Mouse (Mus musculus): ENCODE measurements around the gene Wrap53. TPM values are rescaled to one million over a fixed set of nuclear protein-coding genes. Genes with fewer than 3 reads are reported as not detected.

Gene Wrap53
- polyA plus RNA-seq, 1 experiment from 2014 or later = 13.8 TPM

DNA sequence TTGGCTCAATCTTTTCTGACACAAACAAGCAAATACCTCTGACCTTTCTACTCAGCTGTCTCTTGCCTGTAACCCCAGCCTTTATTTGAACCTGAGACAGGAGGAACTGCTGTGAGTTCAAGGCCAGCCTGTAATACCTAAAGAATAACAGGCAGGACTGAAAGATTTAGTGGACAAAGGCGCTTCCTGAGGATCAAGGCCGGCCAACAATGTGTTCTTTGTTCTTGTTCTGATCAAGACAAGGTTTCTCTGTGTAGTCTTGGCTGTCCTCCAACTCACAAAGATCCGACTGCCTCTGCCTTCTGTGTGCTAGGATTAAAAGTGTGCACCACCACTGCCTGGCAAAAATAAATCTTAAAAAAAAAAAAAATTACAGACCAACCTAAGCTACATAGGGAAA is 15.7 kb downstream of the Wrap53 start:
- Histone ChIP-seq H3K36me3 (ENCODE audit: insufficient read depth, low read length) (0 out of 2 replicates have a peak, but pooled peaks cover under 1% of the 10 kb centered on the region), H3K27me3 (replicated peaks; ENCODE audit: insufficient read depth, low read length) (no peaks in the 10 kb centered on the region), H3K4me3 (ENCODE audit: low read depth, low read length) (no peak overlapping the region), H3K4me1 (ENCODE audit: insufficient read depth, low read depth, low read length) (no peaks in the 10 kb centered on the region), H3K4me2 (replicated peaks; ENCODE audit: low read depth, low read length) (no peak overlapping the region), H3K9me3 (ENCODE audit: low read length) (no peaks in the 10 kb centered on the region), H3K27ac (ENCODE audit: low read length) (no peak overlapping the region), H3K9ac (replicated peaks; ENCODE audit: low read depth) (no peak overlapping the region)
- TF ChIP-seq CTCF (IDR thresholded peaks at IDR 0.05) (no peak), EP300 (IDR thresholded peaks at IDR 0.05) (no peak)
- WGBS = 45% methylated on average over 3 of the region's 3 CpGs
- ATAC-seq (no peak), DNase-seq (ENCODE audit: low spot score) (no peak)

DNA sequence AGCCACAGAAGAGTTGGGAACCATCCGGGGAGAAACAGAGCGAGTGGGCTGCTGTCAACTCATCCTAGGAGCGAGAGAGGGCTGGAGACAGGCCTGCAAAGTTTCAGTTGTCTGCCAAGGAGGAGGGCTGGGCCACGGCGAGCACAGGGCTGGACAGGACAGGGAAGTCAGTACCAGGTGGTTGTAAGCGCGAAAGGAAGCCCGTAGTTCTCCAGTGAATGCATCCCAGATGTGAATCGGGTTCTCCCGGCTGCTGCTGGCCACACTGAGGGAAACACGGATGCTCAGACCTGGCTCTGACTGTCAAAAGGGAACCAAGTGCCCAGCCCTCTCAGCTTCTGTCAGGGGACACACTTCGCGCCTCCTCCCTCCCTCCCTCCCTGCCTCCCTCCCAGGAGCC is 16.7 kb downstream of the Wrap53 start:
- no peak for DNase-seq (ENCODE audit: low spot score)
- Histone ChIP-seq H3K27ac (ENCODE audit: low read length) (no peak overlapping the region), H3K9ac (replicated peaks; ENCODE audit: low read depth) (no peak overlapping the region), H3K4me3 (ENCODE audit: low read depth, low read length) (no peak overlapping the region), H3K4me2 (replicated peaks; ENCODE audit: low read depth, low read length) (no peak overlapping the region), H3K27me3 (replicated peaks; ENCODE audit: insufficient read depth, low read length) (no peaks in the 10 kb centered on the region), H3K4me1 (ENCODE audit: insufficient read depth, low read depth, low read length) (no peaks in the 10 kb centered on the region), H3K36me3 (ENCODE audit: insufficient read depth, low read length) (no peaks in the 10 kb centered on the region), H3K9me3 (ENCODE audit: low read length) (no peaks in the 10 kb centered on the region)
- TF ChIP-seq EP300 (IDR thresholded peaks at IDR 0.05) (no peak), CTCF (IDR thresholded peaks at IDR 0.05) (no peak)
- ATAC-seq = no peak
- WGBS = 88% methylated on average over 13 of the region's 13 CpGs

DNA sequence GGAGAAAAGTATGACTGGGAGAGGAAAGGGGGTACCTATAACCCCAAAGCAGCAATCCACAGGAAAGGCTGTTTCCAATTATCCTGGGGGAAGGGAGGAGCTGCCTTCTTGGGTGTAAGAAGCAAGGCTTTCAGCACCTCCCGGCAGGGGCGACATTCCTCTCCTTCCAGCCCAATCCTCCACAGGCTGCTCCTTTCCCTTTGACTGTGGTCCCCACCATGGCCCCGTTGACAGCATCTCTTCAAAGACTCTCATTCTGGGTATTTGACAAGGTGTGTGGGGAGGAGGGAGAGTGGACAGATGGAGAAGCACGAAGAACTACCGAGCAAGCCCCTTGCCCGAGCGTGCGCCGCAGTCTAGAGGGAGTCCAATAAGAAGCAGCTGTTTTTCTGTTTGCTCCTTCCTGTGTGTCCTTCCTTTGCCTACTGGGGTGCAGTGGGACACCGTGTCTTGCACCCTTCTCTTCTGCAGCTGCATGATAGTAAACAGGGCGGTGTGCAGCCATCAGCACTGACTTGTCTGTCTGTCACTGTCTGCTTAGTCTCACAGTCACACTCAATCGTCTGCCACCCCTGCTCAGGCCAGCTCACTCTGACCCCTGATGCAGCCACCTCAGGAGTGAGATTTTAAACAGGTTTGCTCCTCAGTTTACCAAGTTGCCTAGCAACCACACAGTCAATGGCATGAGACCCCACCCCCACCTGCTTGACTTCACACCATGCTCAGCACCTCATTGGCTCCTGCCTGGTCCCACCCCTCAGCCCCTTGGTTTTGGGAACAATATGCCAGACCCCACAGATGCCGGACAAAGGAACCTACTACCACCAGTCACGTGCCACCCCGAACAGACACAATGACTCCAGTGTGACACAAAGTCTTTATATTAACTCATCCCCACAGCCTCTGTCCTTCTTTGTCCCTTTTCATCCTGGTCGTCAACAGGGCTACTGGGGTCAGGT is 18.9 kb downstream of the Wrap53 start:
- Histone ChIP-seq H3K4me1 (ENCODE audit: insufficient read depth, low read depth, low read length) (no peaks in the 10 kb centered on the region), H3K9me3 (ENCODE audit: low read length) (no peaks in the 10 kb centered on the region), H3K27ac (ENCODE audit: low read length) (no peak overlapping the region), H3K4me2 (replicated peaks; ENCODE audit: low read depth, low read length) (no peak overlapping the region), H3K4me3 (ENCODE audit: low read depth, low read length) (no peak overlapping the region), H3K36me3 (ENCODE audit: insufficient read depth, low read length) (no peaks in the 10 kb centered on the region), H3K27me3 (replicated peaks; ENCODE audit: insufficient read depth, low read length) (no peaks in the 10 kb centered on the region), H3K9ac (replicated peaks; ENCODE audit: low read depth) (no peak overlapping the region)
- ATAC-seq (no peak), DNase-seq (ENCODE audit: low spot score) (no peak)
- TF ChIP-seq EP300 (IDR thresholded peaks at IDR 0.05) (no peak), CTCF (IDR thresholded peaks at IDR 0.05) (no peak)
- 61% methylated on average over 15 of the region's 16 CpGs for WGBS

DNA sequence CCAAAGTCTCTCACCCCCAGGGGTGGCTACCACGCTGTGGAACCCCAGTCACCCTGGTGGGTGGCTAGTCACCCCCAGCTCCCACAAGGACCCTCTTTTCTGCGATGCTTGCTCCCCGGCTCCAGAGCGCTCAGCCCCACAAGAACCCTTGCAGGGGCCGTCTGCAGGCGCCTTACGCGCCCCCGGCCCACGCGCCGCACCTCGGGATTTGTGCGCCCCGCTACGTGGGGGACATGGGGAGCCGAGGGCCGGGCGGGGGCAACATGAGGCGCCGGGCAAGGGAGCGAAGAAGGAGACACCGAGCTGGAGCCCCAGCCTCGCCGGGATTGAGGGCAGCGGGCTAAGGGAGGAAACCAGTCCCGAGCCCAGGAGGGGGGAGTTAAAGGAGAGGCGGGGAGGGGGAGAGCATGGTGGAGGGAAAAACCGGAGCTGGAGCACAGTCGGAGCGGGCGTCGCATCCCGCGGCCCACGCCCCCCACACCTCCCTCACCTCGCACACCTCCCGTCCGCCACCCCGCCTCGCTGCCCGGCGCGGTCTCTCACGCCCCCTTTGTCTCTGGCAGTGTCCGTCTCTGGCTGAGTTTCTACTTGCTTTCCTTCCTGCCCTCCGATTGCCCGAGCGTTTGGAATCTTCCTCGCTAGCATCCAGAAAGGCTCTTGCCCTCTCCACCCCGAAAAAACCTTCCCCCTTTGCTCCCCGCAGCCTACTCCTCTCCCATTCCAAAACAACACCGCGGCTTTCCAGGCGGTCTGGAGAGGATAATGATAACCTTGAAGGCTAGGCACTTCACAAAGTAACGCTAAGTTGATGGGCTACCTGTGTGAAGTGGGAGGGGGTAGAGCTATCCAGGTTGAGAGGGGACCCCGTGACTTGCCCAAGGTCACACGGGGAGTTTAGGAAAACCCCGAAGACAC is 19.9 kb downstream of the Wrap53 start, which contains the start of gene Efnb3:
Efnb3 (minus strand) TSS at position 355 of the 915 bp plus-strand sequence.
- TF ChIP-seq CTCF (IDR thresholded peaks at IDR 0.05) (no peak), EP300 (IDR thresholded peaks at IDR 0.05) (no peak)
- peak; percentile 51 for ATAC-seq
- Histone ChIP-seq H3K4me1 (ENCODE audit: insufficient read depth, low read depth, low read length) (no peaks in the 10 kb centered on the region), H3K4me2 (replicated peaks; ENCODE audit: low read depth, low read length) (peak within 1 kb of the TSS; percentile 91), H3K27ac (ENCODE audit: low read length) (no peak within 1 kb of the TSS), H3K4me3 (ENCODE audit: low read depth, low read length) (peak within 1 kb of the TSS; percentile 42), H3K9me3 (ENCODE audit: low read length) (no peaks in the 10 kb centered on the region), H3K36me3 (ENCODE audit: insufficient read depth, low read length) (no peaks in the 10 kb centered on the region), H3K27me3 (replicated peaks; ENCODE audit: insufficient read depth, low read length) (no peaks in the 10 kb centered on the region), H3K9ac (replicated peaks; ENCODE audit: low read depth) (peak within 1 kb of the TSS; percentile 46; the same call in 1 of the 2 replicates)
- WGBS = 2% methylated on average over 58 of the region's 59 CpGs
- peak; percentile 43 for DNase-seq (ENCODE audit: low spot score)

DNA sequence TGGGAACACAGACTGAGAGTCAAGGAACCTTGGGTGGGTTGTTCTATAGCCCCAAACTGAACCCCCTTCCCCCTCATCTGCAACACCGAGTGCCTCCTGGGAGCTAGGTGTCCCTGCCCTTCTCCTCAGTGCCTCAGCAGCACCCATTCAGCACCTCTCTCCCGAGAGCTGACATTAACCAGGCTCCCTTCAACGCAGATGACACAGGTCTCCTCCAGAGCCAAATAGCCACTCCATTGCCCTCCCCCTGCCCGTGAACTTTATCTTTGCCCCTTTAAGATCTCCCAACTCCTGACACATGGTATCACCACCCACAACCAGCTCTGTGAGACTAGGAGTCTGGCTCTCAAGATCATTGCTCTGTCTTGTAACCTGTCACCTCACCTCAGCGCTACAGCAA is 20.9 kb downstream of the Wrap53 start:
- no peak for DNase-seq (ENCODE audit: low spot score)
- Histone ChIP-seq H3K36me3 (ENCODE audit: insufficient read depth, low read length) (no peaks in the 10 kb centered on the region), H3K4me3 (ENCODE audit: low read depth, low read length) (no peak overlapping the region), H3K4me1 (ENCODE audit: insufficient read depth, low read depth, low read length) (no peaks in the 10 kb centered on the region), H3K9me3 (ENCODE audit: low read length) (no peaks in the 10 kb centered on the region), H3K9ac (replicated peaks; ENCODE audit: low read depth) (no peak overlapping the region), H3K27ac (ENCODE audit: low read length) (no peak overlapping the region), H3K27me3 (replicated peaks; ENCODE audit: insufficient read depth, low read length) (no peaks in the 10 kb centered on the region), H3K4me2 (replicated peaks; ENCODE audit: low read depth, low read length) (peak overlapping the region; percentile 91; the same call in 1 of the 2 replicates)
- no peak for TF ChIP-seq CTCF (IDR thresholded peaks at IDR 0.05)
- no peak for TF ChIP-seq EP300 (IDR thresholded peaks at IDR 0.05)
- 17% methylated on average over 5 of the region's 5 CpGs for WGBS
- ATAC-seq = no peak

DNA sequence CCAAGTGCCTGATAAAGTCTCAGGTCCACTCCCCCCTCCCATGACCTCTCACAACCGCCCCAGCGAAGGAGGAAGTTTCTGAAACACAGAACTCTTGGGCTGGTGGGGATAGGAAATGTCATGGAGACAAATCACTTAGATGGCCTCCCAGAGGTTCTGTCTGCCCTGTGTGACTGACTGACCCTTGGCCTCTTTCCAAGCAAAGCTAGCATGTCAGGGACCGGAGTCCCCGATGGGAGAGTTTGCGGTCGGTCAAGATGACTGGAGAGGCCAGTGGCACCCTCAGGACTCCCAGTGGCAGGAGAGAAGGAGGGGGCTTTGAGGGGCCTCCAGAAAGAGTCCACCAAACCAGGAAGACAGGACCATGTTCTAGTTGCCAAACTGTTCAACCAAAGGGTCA is 21.3 kb downstream of the Wrap53 start:
- Histone ChIP-seq H3K9ac (replicated peaks; ENCODE audit: low read depth) (no peak overlapping the region), H3K4me1 (ENCODE audit: insufficient read depth, low read depth, low read length) (no peaks in the 10 kb centered on the region), H3K9me3 (ENCODE audit: low read length) (no peaks in the 10 kb centered on the region), H3K4me2 (replicated peaks; ENCODE audit: low read depth, low read length) (no peak overlapping the region), H3K27ac (ENCODE audit: low read length) (no peak overlapping the region), H3K4me3 (ENCODE audit: low read depth, low read length) (no peak overlapping the region), H3K36me3 (ENCODE audit: insufficient read depth, low read length) (no peaks in the 10 kb centered on the region), H3K27me3 (replicated peaks; ENCODE audit: insufficient read depth, low read length) (no peaks in the 10 kb centered on the region)
- WGBS = 17% methylated on average over 6 of the region's 6 CpGs
- DNase-seq (ENCODE audit: low spot score) (no peak), ATAC-seq (no peak)
- no peak for TF ChIP-seq EP300 (IDR thresholded peaks at IDR 0.05)
- TF ChIP-seq CTCF (IDR thresholded peaks at IDR 0.05) = no peak

Measured in lung, postnatal 0 days (tissue).